Mouse (Mus musculus) heart, adult 9 months (tissue): ENCODE measurements around the gene Irf2.
A peak's percentile ranks its signal among the peaks of the same experiment; 100 is the strongest.
"Not testable (repeated sequence)": the region's sequence is repeated elsewhere in the genome, so short reads cannot be mapped to it uniquely, and the experiment has no call there.

Experiments
- DNase-seq, 2 experiments: peaks; one replicate each; pipeline ENCODE4 v3.0.0; 2022; ENCODE audit warnings: low spot score in 2 of 2

Gene Irf2

GRCm38 (mm10) chr8:46726383-46726782 lies 13.1 kb upstream of the Irf2 start:
- DNase-seq: no peak

- not testable (repeated sequence) for DNase-seq
Measured at GRCm38 (mm10) chr8:46729671-46730070, 9.9 kb upstream of the Irf2 start.

GRCm38 (mm10) chr8:46732381-46732915 lies 7.1 kb upstream of the Irf2 start:
- no peak for DNase-seq

- no peak for DNase-seq
Measured at GRCm38 (mm10) chr8:46733603-46734002, 5.9 kb upstream of the Irf2 start.

- no peak for DNase-seq
Measured at GRCm38 (mm10) chr8:46735505-46735904, 4.0 kb upstream of the Irf2 start.

- no peak for DNase-seq
Measured at GRCm38 (mm10) chr8:46736260-46736659, 3.3 kb upstream of the Irf2 start.

GRCm38 (mm10) chr8:46737421-46737820 lies 2.1 kb upstream of the Irf2 start:
- DNase-seq: peak in 1 of 2 experiments; percentile 64

- peak in 1 of 2 experiments; percentile 41 for DNase-seq
Measured at GRCm38 (mm10) chr8:46737907-46738306, 1.6 kb upstream of the Irf2 start.

- no peak for DNase-seq
Measured at GRCm38 (mm10) chr8:46738601-46739000, 931 bp upstream of the Irf2 start.

GRCm38 (mm10) chr8:46739956-46740512 lies 502 bp downstream of the Irf2 start:
- DNase-seq: peak in 1 of 2 experiments; percentile 45

GRCm38 (mm10) chr8:46740513-46741280 lies 1.2 kb downstream of the Irf2 start:
- DNase-seq: peak; percentile 69 to 72

- peak in 1 of 2 experiments; percentile 51 for DNase-seq
Measured at GRCm38 (mm10) chr8:46741281-46741791, 1.8 kb downstream of the Irf2 start.

- DNase-seq: no peak
Measured at GRCm38 (mm10) chr8:46741991-46742690, 2.6 kb downstream of the Irf2 start.

GRCm38 (mm10) chr8:46742691-46743082 lies 3.2 kb downstream of the Irf2 start:
- DNase-seq: no peak

- DNase-seq: no peak
Measured at GRCm38 (mm10) chr8:46745464-46745863, 5.9 kb downstream of the Irf2 start.

- no peak for DNase-seq
Measured at GRCm38 (mm10) chr8:46747311-46747980, 7.9 kb downstream of the Irf2 start.

- no peak for DNase-seq
Measured at GRCm38 (mm10) chr8:46750000-46750399, 10.5 kb downstream of the Irf2 start.

- no peak for DNase-seq
Measured at GRCm38 (mm10) chr8:46750566-46750965, 11.0 kb downstream of the Irf2 start.

- no peak for DNase-seq
Measured at GRCm38 (mm10) chr8:46751151-46751550, 11.6 kb downstream of the Irf2 start.

GRCm38 (mm10) chr8:46752986-46753385 lies 13.5 kb downstream of the Irf2 start:
- DNase-seq: no peak

- no peak for DNase-seq
Measured at GRCm38 (mm10) chr8:46754355-46754754, 14.8 kb downstream of the Irf2 start.
